35 mouse cellular contexts compared by ENCODE assay signal in the genomic region with DNA sequence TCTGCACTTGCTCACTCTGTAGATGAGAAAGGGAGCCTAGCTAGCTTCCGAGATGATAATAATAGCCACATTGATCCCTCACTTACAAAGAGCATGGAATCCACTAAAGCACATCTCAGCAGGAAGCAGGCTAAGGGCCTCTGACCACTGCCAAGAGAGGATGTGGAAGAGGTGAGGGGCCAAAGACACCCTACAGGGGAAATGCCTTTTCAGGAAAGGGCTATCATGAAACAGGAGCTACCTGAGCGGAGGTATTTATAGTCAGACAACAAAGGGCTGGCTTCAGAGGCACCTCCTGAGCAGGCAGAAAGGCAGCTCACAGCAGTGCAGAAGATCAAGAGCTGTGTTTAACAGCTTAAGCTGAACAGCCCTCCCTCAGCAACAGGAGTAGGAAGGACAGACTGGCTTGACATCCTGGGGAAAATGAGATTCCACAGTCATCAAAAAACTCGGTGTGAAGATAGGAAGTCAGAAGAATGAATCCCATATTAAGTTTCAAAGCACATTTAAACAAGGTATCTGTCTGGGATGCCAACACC. TPM values are rescaled to one million over a fixed set of nuclear protein-coding genes. Genes with fewer than 3 reads are reported as not detected.
A peak's percentile ranks its signal among the peaks of the same experiment; 100 is the strongest.
DNase-seq lines count a peak whose midpoint lies in the region; ATAC-seq and TF ChIP-seq lines count a peak whose summit lies in the region.
"Had no signal": no experiment of that assay in that cellular context is flagged by ENCODE, and none has a peak within 500 bp of the region (broad histone marks: within the 10 kb centered on the region; RNA-seq: fewer than 3 reads in every experiment).

No protein-coding gene starts in this region.

- no peak for TF ChIP-seq CTCF in midbrain, postnatal 0 days (IDR thresholded peaks at IDR 0.05)

- H3K36me3 ChIP-seq in heart, embryonic 10.5 days, result no peaks in the 10 kb centered on the region
- no peaks in the 10 kb centered on the region for H3K36me3 ChIP-seq in midbrain, embryonic 13.5 days
- no peaks in the 10 kb centered on the region for H3K36me3 ChIP-seq in midbrain, postnatal 0 days (ENCODE audit: insufficient read depth, low read length)
- H3K36me3 ChIP-seq in liver, embryonic 11.5 days (ENCODE audit: control insufficient read depth, insufficient read depth, low read length), result no peaks in the 10 kb centered on the region
- H3K36me3 ChIP-seq: heart, embryonic 12.5 days; limb, embryonic 12.5 days; lung, embryonic 15.5 days; neural tube, embryonic 13.5 days had no signal

- peak; percentile 60; the same call in 1 of the 2 replicates for ATAC-seq in midbrain, embryonic 13.5 days
- ATAC-seq in midbrain, postnatal 0 days (ENCODE audit: low FRiP score), result no peak
- ATAC-seq in liver, embryonic 11.5 days (replicated peaks; ENCODE audit: low FRiP score), result no peak
- ATAC-seq: CD4-positive, CD25-positive, alpha-beta regulatory T cell, adult 4 months; forebrain, embryonic 16.5 days had no signal

- no peak overlapping the region for H3K4me2 ChIP-seq in midbrain, embryonic 13.5 days (replicated peaks)
- no peak overlapping the region for H3K4me2 ChIP-seq in midbrain, postnatal 0 days (ENCODE audit: low read depth, low read length, poor library complexity, severe bottlenecking)
- no peak overlapping the region for H3K4me2 ChIP-seq in liver, embryonic 11.5 days
- H3K4me2 ChIP-seq: heart, embryonic 12.5 days; limb, embryonic 12.5 days; lung, embryonic 15.5 days; neural tube, embryonic 13.5 days had no signal

- peaks cover 9% of the 10 kb centered on the region for H3K4me1 ChIP-seq in heart, embryonic 10.5 days
- no peaks in the 10 kb centered on the region for H3K4me1 ChIP-seq in midbrain, embryonic 13.5 days (replicated peaks)
- H3K4me1 ChIP-seq in midbrain, postnatal 0 days (ENCODE audit: insufficient read depth, low read length), result peaks cover 4% of the 10 kb centered on the region; the same call in 1 of the 2 replicates
- no peaks in the 10 kb centered on the region for H3K4me1 ChIP-seq in liver, embryonic 11.5 days (replicated peaks; ENCODE audit: control insufficient read depth, insufficient read depth, low read length)
- H3K4me1 ChIP-seq: lung, embryonic 15.5 days; neural tube, embryonic 13.5 days had no signal

- 24% methylated on average over 3 of the region's 3 CpGs for WGBS in heart, embryonic 10.5 days
- WGBS in midbrain, embryonic 13.5 days, result 7% methylated on average over 3 of the region's 3 CpGs
- WGBS in midbrain, postnatal 0 days, result 7% methylated on average over 3 of the region's 3 CpGs
- 32% methylated on average over 3 of the region's 3 CpGs for WGBS in liver, embryonic 11.5 days

- H3K9me3 ChIP-seq in heart, embryonic 10.5 days, result no peaks in the 10 kb centered on the region
- H3K9me3 ChIP-seq in midbrain, embryonic 13.5 days, result no peaks in the 10 kb centered on the region
- H3K9me3 ChIP-seq in midbrain, postnatal 0 days (ENCODE audit: low read length), result no peaks in the 10 kb centered on the region
- H3K9me3 ChIP-seq in liver, embryonic 11.5 days (ENCODE audit: control insufficient read depth, low read length), result no peaks in the 10 kb centered on the region
- H3K9me3 ChIP-seq: heart, embryonic 12.5 days; limb, embryonic 12.5 days; lung, embryonic 15.5 days; neural tube, embryonic 13.5 days had no signal

- H3K4me3 ChIP-seq in heart, embryonic 10.5 days, result no peak overlapping the region
- H3K4me3 ChIP-seq in midbrain, embryonic 13.5 days (replicated peaks), result no peak overlapping the region
- no peak overlapping the region for H3K4me3 ChIP-seq in midbrain, postnatal 0 days (ENCODE audit: low read depth, low read length)
- no peak overlapping the region for H3K4me3 ChIP-seq in liver, embryonic 11.5 days (ENCODE audit: low read depth, low read length)
- H3K4me3 ChIP-seq: heart, embryonic 12.5 days; limb, embryonic 12.5 days; lung, embryonic 15.5 days; neural tube, embryonic 13.5 days had no signal

- no peak for DNase-seq in heart, embryonic 10.5 days (ENCODE audit: low spot score)
- DNase-seq in heart, postnatal 4 days, result no peak
- no peak for DNase-seq in midbrain, postnatal 0 days (ENCODE audit: low spot score)
- peak; percentile 4 for DNase-seq in brain, embryonic 18.5 days (ENCODE audit: low read depth, low spot score)
- DNase-seq in telencephalon, adult 2 months (ENCODE audit: low read depth, low spot score), result peak; percentile 16
- DNase-seq in liver, embryonic 11.5 days (ENCODE audit: low spot score), result no peak
- DNase-seq: adrenal gland, postnatal 25 days; cerebellum, adult 8-10 months; cerebellum, postnatal 25 days; gastrocnemius, postnatal 14 days; kidney, adult 11 months; kidney, postnatal 14 days; layer of hippocampus, adult 9-11 months; lung, postnatal 36 days; right cerebral cortex, postnatal 4 days; thymus, postnatal 14 days had no signal

- no peak overlapping the region for H3K9ac ChIP-seq in midbrain, embryonic 13.5 days (replicated peaks)
- H3K9ac ChIP-seq in midbrain, postnatal 0 days (replicated peaks; ENCODE audit: low read length, poor library complexity, severe bottlenecking), result no peak overlapping the region
- H3K9ac ChIP-seq in liver, embryonic 11.5 days (ENCODE audit: low read depth, low read length), result no peak overlapping the region
- H3K9ac ChIP-seq: heart, embryonic 12.5 days; limb, embryonic 12.5 days; lung, embryonic 15.5 days; neural tube, embryonic 13.5 days had no signal

- no peaks in the 10 kb centered on the region for H3K27me3 ChIP-seq in heart, embryonic 10.5 days (ENCODE audit: insufficient read depth, poor library complexity, severe bottlenecking)
- no peaks in the 10 kb centered on the region for H3K27me3 ChIP-seq in midbrain, embryonic 13.5 days
- H3K27me3 ChIP-seq in midbrain, postnatal 0 days (ENCODE audit: insufficient read depth, low read length), result no peaks in the 10 kb centered on the region
- H3K27me3 ChIP-seq in liver, embryonic 11.5 days (replicated peaks; ENCODE audit: control insufficient read depth, insufficient read depth, low read length), result no peaks in the 10 kb centered on the region
- H3K27me3 ChIP-seq: heart, embryonic 12.5 days; lung, embryonic 15.5 days; neural tube, embryonic 13.5 days had no signal

- H3K27ac ChIP-seq in heart, embryonic 10.5 days, result 0 out of 2 replicates have a peak overlapping the region, but pooled peaks have one; percentile 10
- peak overlapping the region; percentile 27; the same call in 1 of the 2 replicates for H3K27ac ChIP-seq in midbrain, embryonic 13.5 days
- no peak overlapping the region for H3K27ac ChIP-seq in midbrain, postnatal 0 days (ENCODE audit: low read depth, low read length)
- no peak overlapping the region for H3K27ac ChIP-seq in liver, embryonic 11.5 days (ENCODE audit: low read depth, low read length)
- H3K27ac ChIP-seq: limb, embryonic 12.5 days; lung, embryonic 15.5 days; neural tube, embryonic 13.5 days had no signal

RNA-seq across cellular contexts. Expression of a gene that starts 23.7 kb away (rescaled TPM):
- 0.15 and 0.21 TPM in 2 replicates for polyA plus RNA-seq in heart, embryonic 10.5 days (2016; fragmentation: Nextera tagmentation; extraction: Ambion mirVana)
- total RNA-seq in heart, postnatal 4 days (2021), result under 1 TPM; 0.69 to 0.74 TPM
- 0.28 TPM in 1 of 2 replicates, not detected in the other for polyA plus RNA-seq in midbrain, embryonic 13.5 days (2015; fragmentation: Nextera tagmentation; extraction: Ambion mirVana)
- 0.33 and 0.49 TPM in 2 replicates for total RNA-seq in midbrain, postnatal 0 days (2014; rRNA removed)
- 0.12 and 0.36 TPM in 2 replicates for polyA plus RNA-seq in midbrain, postnatal 0 days (2015; fragmentation: Nextera tagmentation; extraction: Ambion mirVana)
- polyA plus RNA-seq in liver, embryonic 11.5 days (2014; fragmentation: Nextera tagmentation; extraction: Ambion mirVana), result 0.40 TPM in 1 of 2 replicates, not detected in the other
- total RNA-seq: gastrocnemius, postnatal 14 days; hematopoietic stem cell, adult 5-6 weeks; left cerebral cortex, adult 18-20 months; liver, adult 2 months; megakaryocyte, adult 5-6 weeks had no signal
- polyA plus RNA-seq: CD4-positive, CD25-positive, alpha-beta regulatory T cell, adult 4 months; embryonic facial prominence, embryonic 11.5 days; forebrain, embryonic 16.5 days; heart, postnatal 0 days; kidney, embryonic 14.5 days; liver, adult 2 months; liver, embryonic 16.5 days; lung, embryonic 15.5 days; spleen, adult 2 months had no signal

RNA-seq across cellular contexts. Expression of a gene that starts 26.9 kb away (rescaled TPM):
- not detected in 2 replicates for polyA plus RNA-seq in heart, embryonic 10.5 days (2016; fragmentation: Nextera tagmentation; extraction: Ambion mirVana)
- not detected for total RNA-seq in heart, postnatal 4 days (2021)
- polyA plus RNA-seq in midbrain, embryonic 13.5 days (2015; fragmentation: Nextera tagmentation; extraction: Ambion mirVana), result 0.11 TPM in 1 of 2 replicates, not detected in the other
- total RNA-seq in midbrain, postnatal 0 days (2014; rRNA removed), result not detected in 2 replicates
- polyA plus RNA-seq in midbrain, postnatal 0 days (2015; fragmentation: Nextera tagmentation; extraction: Ambion mirVana), result not detected in 2 replicates
- not detected in 2 replicates for polyA plus RNA-seq in liver, embryonic 11.5 days (2014; fragmentation: Nextera tagmentation; extraction: Ambion mirVana)
- total RNA-seq: adrenal gland, adult 18-20 months; adrenal gland, postnatal 25 days; gastrocnemius, postnatal 14 days; granulocyte monocyte progenitor cell, adult 5-6 weeks; hematopoietic stem cell, adult 5-6 weeks; left cerebral cortex, adult 18-20 months; left cerebral cortex, postnatal 14 days; liver, adult 2 months; megakaryocyte, adult 5-6 weeks had no signal
- polyA plus RNA-seq: CD4-positive, CD25-positive, alpha-beta regulatory T cell, adult 4 months; embryonic facial prominence, embryonic 11.5 days; forebrain, embryonic 16.5 days; heart, embryonic 12.5 days; heart, postnatal 0 days; kidney, embryonic 14.5 days; limb, embryonic 12.5 days; liver, adult 2 months; liver, embryonic 16.5 days; lung, embryonic 15.5 days; neural tube, embryonic 13.5 days had no signal

RNA-seq across cellular contexts. Expression of a gene that starts 43.6 kb away (rescaled TPM):
- polyA plus RNA-seq in heart, embryonic 10.5 days (2016; fragmentation: Nextera tagmentation; extraction: Ambion mirVana), result 27.2 and 33.5 TPM in 2 replicates
- 10 to 100 TPM; 14.5 to 15.1 TPM for total RNA-seq in heart, postnatal 4 days (2021)
- 30.8 and 33.9 TPM in 2 replicates for polyA plus RNA-seq in midbrain, embryonic 13.5 days (2015; fragmentation: Nextera tagmentation; extraction: Ambion mirVana)
- 24.5 and 24.8 TPM in 2 replicates for total RNA-seq in midbrain, postnatal 0 days (2014; rRNA removed)
- 16.8 and 19.0 TPM in 2 replicates for polyA plus RNA-seq in midbrain, postnatal 0 days (2015; fragmentation: Nextera tagmentation; extraction: Ambion mirVana)
- 32.7 and 42.2 TPM in 2 replicates for polyA plus RNA-seq in liver, embryonic 11.5 days (2014; fragmentation: Nextera tagmentation; extraction: Ambion mirVana)

Comparison
In these comparisons a context has a peak if more than half of its experiments do, and no peak if none do; other contexts are left out.
1. H3K27ac ChIP-seq: peak in heart, embryonic 10.5 days (single experiment) and midbrain, embryonic 13.5 days (single experiment); none in midbrain, postnatal 0 days (single experiment) and liver, embryonic 11.5 days (single experiment).
2. DNase-seq: peak in brain, embryonic 18.5 days (single experiment) and telencephalon, adult 2 months (single experiment); none in heart, embryonic 10.5 days (single experiment), heart, postnatal 4 days (single experiment), midbrain, postnatal 0 days (single experiment) and liver, embryonic 11.5 days (single experiment).